Mouse (Mus musculus) embryonic facial prominence, embryonic 14.5 days (tissue): ENCODE data around the gene Fam83e. TPM values are rescaled to one million over a fixed set of nuclear protein-coding genes. Genes with fewer than 3 reads are reported as not detected.

Experiments
- ATAC-seq: fragments of 200-750 bp; cut with Nextera tagmentation; 2 replicates; pipeline ENCODE4 v1.8.0; 2017; ENCODE audit warnings: low read depth, moderate number of reproducible peaks, moderate TSS enrichment
- DNase-seq: peaks from one replicate; pipeline ENCODE4 v3.0.0-alpha.2; 2015; ENCODE audit warnings: low spot score
- H3K27ac ChIP-seq: fragments of 300-500 bp; sonication (generic); replicated peaks from 2 replicates; pipeline ENCODE4 v1.5.1; 2014; ENCODE audit warnings: low read depth, mild to moderate bottlenecking, low read length, moderate library complexity
- H3K27me3 ChIP-seq: fragments of 300-500 bp; sonication (generic); replicated peaks from 2 replicates; pipeline ENCODE4 v1.6.1; 2014; ENCODE audit warnings: low read length; ENCODE audit not compliant: control insufficient read depth, insufficient read depth
- H3K36me3 ChIP-seq: fragments of 300-500 bp; sonication (generic); 2 replicates; pipeline ENCODE4 v1.6.1; 2014; ENCODE audit warnings: low read length, mixed read lengths; ENCODE audit not compliant: control insufficient read depth, insufficient read depth
- H3K4me1 ChIP-seq: fragments of 300-500 bp; sonication (generic); 2 replicates; pipeline ENCODE4 v1.6.1; 2014; ENCODE audit warnings: antibody characterized with exemption, low read length; ENCODE audit not compliant: control insufficient read depth, insufficient read depth
- H3K4me2 ChIP-seq: fragments of 300-500 bp; sonication (generic); 2 replicates; pipeline ENCODE4 v1.6.1; 2014; ENCODE audit warnings: low read depth, mild to moderate bottlenecking, low read length, moderate library complexity, mixed read lengths
- H3K4me3 ChIP-seq: fragments of 300-500 bp; sonication (generic); 2 replicates; pipeline ENCODE4 v1.5.1; 2014; ENCODE audit warnings: low read depth, mild to moderate bottlenecking, low read length
- H3K9ac ChIP-seq: fragments of 300-500 bp; sonication (generic); 2 replicates; pipeline ENCODE4 v1.6.1; 2014; ENCODE audit warnings: low read depth, mild to moderate bottlenecking, low read length, moderate library complexity, mixed read lengths
- H3K9me3 ChIP-seq: fragments of 300-500 bp; sonication (generic); 2 replicates; pipeline ENCODE4 v1.6.1; 2016; ENCODE audit warnings: low read length; ENCODE audit not compliant: control insufficient read depth
- WGBS: fragments of 180-500 bp; shearing (Covaris S2); extraction: QIAGEN DNeasy Blood & Tissue Kit; methylation state at CpG from one replicate; pipeline ENCODE4 v1.1.7; 2014; 5-methylcytosine and 5-hydroxymethylcytosine counted together
- polyA plus RNA-seq: library from polyadenylated mRNA; unstranded; fragments of >200 nt; fragmentation: Nextera tagmentation; extraction: Ambion mirVana; gene quantifications from 2 replicates; pipeline ENCODE4 v1.2.1, GENCODE M21; 2014

Gene Fam83e
- polyA plus RNA-seq, 1 experiment from 2014 or later = 0.36 TPM

DNA sequence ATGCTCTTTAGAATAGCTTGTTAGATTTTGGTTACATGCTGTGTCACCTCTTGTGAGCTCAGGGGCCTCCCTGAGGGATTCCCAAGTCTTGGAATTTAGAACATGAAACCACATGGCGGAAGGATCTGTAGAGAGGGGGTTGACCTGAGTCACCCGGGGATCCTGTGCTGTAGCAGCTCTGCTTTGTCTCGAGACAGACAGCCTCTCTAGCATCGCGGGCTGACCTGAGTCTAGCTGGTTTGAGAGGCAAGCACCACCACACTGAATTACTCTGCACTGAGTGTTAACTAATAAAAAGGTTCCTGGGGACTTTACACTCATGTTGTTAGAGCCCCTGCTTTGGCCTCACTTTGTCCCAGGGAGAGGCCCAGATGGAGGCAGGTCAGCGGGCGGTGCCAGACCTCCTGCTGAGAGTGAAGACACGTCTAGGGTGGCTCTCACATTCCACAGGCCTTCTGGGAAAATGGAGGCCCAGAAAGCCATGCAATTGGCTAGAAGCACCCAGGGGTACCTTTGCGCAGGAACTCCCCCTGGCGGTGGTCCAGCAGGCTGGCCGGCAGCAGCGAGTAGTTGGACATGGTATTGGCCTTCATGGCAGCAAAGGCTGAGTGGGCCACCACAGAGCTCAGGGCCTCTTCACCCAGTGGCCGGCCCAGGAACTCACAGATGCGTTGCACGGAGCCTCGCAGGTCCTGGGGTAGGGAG lies 9.9 kb downstream of the Fam83e start:
- H3K4me3 ChIP-seq = no peak overlapping the region
- no peak overlapping the region for H3K9ac ChIP-seq
- peak; percentile 53 for DNase-seq
- 13% methylated on average over 9 of the region's 16 CpGs for WGBS
- peak; percentile 48 for ATAC-seq
- no peaks in the 10 kb centered on the region for H3K4me1 ChIP-seq
- H3K27me3 ChIP-seq = no peaks in the 10 kb centered on the region
- H3K27ac ChIP-seq = no peak overlapping the region
- peaks cover 18% of the 10 kb centered on the region; the same call in 1 of the 2 replicates for H3K36me3 ChIP-seq
- no peak overlapping the region for H3K4me2 ChIP-seq
- H3K9me3 ChIP-seq = no peaks in the 10 kb centered on the region

DNA sequence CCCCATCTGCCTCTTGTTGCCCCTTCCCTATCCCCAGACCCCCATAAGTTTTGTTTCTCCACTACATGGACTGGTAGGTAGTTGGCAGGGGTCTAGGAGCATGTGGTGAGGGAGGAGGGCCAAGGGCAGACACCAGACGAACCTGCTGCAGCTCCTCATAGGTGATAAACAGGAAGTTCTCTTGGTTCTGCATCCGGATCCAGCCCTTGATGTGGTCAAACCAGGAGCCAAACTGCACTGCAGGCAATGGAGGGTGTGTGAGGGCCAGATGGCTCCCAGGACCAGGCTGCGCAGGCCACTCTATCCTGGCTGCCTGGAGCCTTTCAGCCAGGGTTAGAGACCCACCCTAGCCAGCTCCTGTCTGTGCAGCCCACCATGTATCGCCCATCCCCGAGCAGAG lies 12.5 kb downstream of the Fam83e start:
- WGBS = 73% methylated on average over 5 of the region's 5 CpGs
- H3K27ac ChIP-seq = no peak overlapping the region
- DNase-seq (no peak), ATAC-seq (no peak)
- H3K4me1 ChIP-seq = no peaks in the 10 kb centered on the region
- no peak overlapping the region for H3K4me2 ChIP-seq
- H3K36me3 ChIP-seq = peaks cover 5% of the 10 kb centered on the region; the same call in 1 of the 2 replicates
- no peaks in the 10 kb centered on the region for H3K27me3 ChIP-seq
- no peak overlapping the region for H3K9ac ChIP-seq
- H3K9me3 ChIP-seq = no peaks in the 10 kb centered on the region
- no peak overlapping the region for H3K4me3 ChIP-seq

DNA sequence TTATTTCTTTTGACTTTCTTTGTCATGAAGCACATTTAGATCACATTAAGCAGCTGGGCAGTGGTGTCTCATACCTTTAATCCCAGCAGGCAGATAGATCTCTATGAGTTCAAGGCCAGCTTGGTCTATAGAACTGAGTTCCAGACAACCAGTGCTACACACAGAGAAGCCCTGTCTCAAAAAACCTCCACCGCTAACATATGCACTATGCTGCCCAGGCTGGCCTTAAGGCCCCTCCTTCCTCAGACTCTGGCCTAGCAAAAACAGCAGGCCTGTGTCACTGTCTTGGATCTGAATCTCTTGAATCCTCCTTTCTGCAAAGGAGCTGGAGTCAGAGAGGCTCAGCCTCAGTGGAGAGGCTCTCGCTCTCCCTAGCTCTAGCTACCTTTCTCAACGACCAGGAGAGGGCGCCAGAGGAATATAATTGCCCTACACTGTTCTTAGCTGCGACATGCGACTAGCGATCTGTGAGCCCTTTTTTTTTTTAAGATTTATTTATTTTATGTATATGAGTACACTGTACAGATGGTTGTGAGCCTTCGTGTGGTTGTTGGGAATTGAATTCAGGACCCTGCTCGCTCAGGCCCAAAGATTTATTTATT lies 18.3 kb downstream of the Fam83e start:
- Histone ChIP-seq H3K27me3 (no peaks in the 10 kb centered on the region), H3K4me3 (no peak overlapping the region), H3K9ac (no peak overlapping the region), H3K27ac (no peak overlapping the region), H3K4me1 (no peaks in the 10 kb centered on the region), H3K4me2 (no peak overlapping the region), H3K36me3 (no peaks in the 10 kb centered on the region), H3K9me3 (no peaks in the 10 kb centered on the region)
- DNase-seq = peak; percentile 93
- 10% methylated on average over 9 of the region's 9 CpGs for WGBS
- ATAC-seq = peak; percentile 89

DNA sequence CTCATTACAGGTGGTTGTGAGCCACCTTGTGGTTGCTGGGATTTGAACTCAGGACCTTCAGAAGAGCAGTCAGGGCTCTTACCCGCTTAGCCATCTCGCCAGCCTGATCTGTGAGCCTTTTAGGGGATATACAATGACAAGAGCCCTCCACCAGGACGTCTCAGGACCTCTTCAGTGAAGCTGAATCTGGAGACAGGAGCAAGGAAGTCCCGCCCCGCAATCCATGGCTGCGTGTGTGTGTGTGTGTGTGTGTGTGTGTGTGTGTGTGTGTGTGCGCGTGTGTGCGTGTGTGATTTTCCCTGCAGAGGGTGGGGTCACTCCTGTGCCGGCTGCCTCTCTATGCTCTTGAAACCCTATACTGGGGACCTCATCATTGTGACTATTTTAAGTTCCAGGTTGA lies 18.8 kb downstream of the Fam83e start:
- Histone ChIP-seq H3K9ac (no peak overlapping the region), H3K4me3 (no peak overlapping the region), H3K27me3 (no peaks in the 10 kb centered on the region), H3K4me2 (no peak overlapping the region), H3K4me1 (no peaks in the 10 kb centered on the region), H3K27ac (no peak overlapping the region), H3K9me3 (no peaks in the 10 kb centered on the region), H3K36me3 (no peaks in the 10 kb centered on the region)
- 61% methylated on average over 10 of the region's 10 CpGs for WGBS
- no peak for ATAC-seq
- no peak for DNase-seq

DNA sequence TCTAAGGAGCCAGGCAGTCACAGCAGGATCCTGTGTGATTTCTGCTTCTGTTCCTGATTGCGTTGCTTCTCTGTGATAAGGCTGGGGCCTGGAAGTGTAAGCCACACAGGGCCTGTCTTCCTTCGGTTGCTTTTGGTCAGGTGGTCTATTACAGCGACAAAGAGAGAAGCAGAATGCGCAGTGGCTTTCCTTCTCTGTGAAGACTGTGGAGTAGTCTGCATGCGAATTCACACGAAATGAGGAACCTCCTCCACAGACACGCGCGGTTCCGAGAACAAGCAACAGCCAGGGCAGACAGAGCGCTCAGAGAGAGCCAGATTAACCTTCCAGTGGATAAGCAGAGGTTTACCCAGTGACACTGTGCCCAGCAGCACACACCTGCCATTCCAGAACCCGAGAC lies 20.3 kb downstream of the Fam83e start:
- H3K36me3 ChIP-seq = no peaks in the 10 kb centered on the region
- ATAC-seq (no peak), DNase-seq (no peak)
- no peak overlapping the region for H3K9ac ChIP-seq
- H3K27me3 ChIP-seq = no peaks in the 10 kb centered on the region
- H3K4me1 ChIP-seq = no peaks in the 10 kb centered on the region
- no peak overlapping the region; the same call in 1 of the 2 replicates for H3K4me3 ChIP-seq
- no peaks in the 10 kb centered on the region for H3K9me3 ChIP-seq
- peak overlapping the region; percentile 54; the same call in 1 of the 2 replicates for H3K4me2 ChIP-seq
- no peak overlapping the region for H3K27ac ChIP-seq
- 87% methylated on average over 12 of the region's 12 CpGs for WGBS

DNA sequence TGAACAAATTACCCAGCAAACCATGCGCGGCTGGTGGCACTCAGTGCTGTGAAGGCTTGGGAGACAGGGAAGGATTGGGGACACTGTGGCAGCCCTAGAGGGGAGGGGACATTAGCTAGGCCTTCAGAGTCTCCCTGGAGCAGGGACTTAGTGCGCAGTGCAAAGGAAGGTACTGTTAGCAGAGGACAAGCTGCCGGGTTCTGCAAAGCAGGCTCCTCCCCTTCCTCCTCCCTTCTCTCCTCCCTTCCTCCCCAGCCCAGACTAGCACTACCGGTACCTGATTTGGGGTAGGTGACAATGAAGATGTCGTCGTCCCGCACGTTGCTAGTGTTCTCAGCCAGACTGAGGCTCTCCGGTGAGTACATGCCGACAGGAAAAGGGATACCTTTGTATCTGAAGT lies 20.8 kb downstream of the Fam83e start:
- WGBS = 30% methylated on average over 11 of the region's 11 CpGs
- no peaks in the 10 kb centered on the region for H3K36me3 ChIP-seq
- H3K9ac ChIP-seq = peak overlapping the region; percentile 46
- H3K4me1 ChIP-seq = no peaks in the 10 kb centered on the region
- peak overlapping the region; percentile 54 for H3K4me2 ChIP-seq
- peak; percentile 42; the same call in 1 of the 2 replicates for ATAC-seq
- H3K9me3 ChIP-seq = no peaks in the 10 kb centered on the region
- peak overlapping the region; percentile 31 for H3K4me3 ChIP-seq
- DNase-seq = no peak
- H3K27ac ChIP-seq = no peak overlapping the region
- no peaks in the 10 kb centered on the region for H3K27me3 ChIP-seq

DNA sequence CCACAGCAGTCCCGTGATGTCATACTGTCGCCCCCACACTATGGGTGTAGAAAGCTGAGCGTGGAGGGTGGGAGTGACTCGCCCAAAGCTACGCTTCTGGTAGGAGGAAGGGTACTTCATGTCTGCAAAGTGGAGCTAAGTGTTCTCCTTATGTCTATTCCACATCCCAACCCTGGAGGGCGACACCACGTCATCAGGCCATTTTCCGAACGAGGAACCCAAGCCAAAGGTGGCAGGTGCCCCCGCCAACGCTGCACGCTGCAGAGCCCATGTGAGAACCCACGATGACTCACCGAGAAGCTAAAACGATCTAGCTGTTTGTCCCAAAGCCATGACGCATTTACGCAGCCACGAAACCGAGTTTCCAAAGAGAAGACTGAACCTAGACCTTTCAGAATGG lies 21.3 kb downstream of the Fam83e start:
- 41% methylated on average over 19 of the region's 19 CpGs for WGBS
- H3K9ac ChIP-seq = peak overlapping the region; percentile 46; the same call in 1 of the 2 replicates
- peak overlapping the region; percentile 54 for H3K4me2 ChIP-seq
- H3K9me3 ChIP-seq = no peaks in the 10 kb centered on the region
- H3K27ac ChIP-seq = no peak overlapping the region
- H3K4me3 ChIP-seq = peak overlapping the region; percentile 31
- no peaks in the 10 kb centered on the region for H3K4me1 ChIP-seq
- DNase-seq (no peak), ATAC-seq (no peak)
- H3K36me3 ChIP-seq = no peaks in the 10 kb centered on the region
- H3K27me3 ChIP-seq = no peaks in the 10 kb centered on the region

DNA sequence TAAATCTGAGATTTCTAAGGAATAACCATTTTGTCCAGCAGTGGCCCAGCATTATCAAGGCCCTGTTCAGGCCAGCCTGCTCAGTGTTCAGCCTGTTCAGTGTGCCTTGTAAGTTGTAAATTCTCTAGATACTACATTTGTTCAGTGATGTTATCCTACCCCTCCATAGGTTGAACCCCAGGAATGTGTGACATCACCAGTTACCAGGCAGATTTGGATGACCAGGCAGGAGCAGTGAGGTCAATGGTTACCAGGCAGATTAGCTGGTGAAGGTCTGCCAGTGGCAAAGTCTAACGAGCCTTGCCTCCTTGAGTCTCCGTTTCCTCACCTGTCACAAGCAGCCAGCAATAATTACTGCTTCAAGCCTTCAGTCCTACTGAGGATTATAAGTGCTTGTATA lies 23.4 kb downstream of the Fam83e start:
- Histone ChIP-seq H3K4me1 (no peaks in the 10 kb centered on the region), H3K27ac (no peak overlapping the region), H3K36me3 (no peaks in the 10 kb centered on the region), H3K4me3 (no peak overlapping the region), H3K9me3 (no peaks in the 10 kb centered on the region), H3K9ac (no peak overlapping the region), H3K27me3 (no peaks in the 10 kb centered on the region), H3K4me2 (no peak overlapping the region)
- 41% methylated on average over 2 of the region's 2 CpGs for WGBS
- DNase-seq (peak; percentile 52), ATAC-seq (no peak)

DNA sequence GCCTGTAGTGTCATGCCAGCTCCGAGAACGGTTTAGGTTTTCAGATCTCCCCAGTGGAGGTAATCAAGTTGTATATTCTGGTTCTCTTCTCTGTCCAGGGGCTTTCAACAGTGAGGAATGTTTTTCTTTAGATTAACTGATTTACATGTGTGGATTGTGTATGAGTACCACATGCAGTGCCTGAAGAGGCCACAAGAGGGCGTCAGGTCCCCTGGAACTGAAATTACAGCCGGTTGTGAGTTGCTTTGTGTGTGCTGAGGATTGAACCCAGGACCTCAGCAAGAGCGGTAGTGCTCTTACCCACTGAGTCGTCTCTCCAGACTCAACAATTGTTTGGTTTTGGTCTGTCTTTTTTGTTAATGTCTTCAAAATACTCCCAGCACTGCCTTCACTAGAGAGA lies 25.5 kb downstream of the Fam83e start:
- Histone ChIP-seq H3K9me3 (no peaks in the 10 kb centered on the region), H3K9ac (no peak overlapping the region), H3K27ac (no peak overlapping the region), H3K27me3 (no peaks in the 10 kb centered on the region), H3K4me2 (no peak overlapping the region), H3K36me3 (no peaks in the 10 kb centered on the region), H3K4me3 (no peak overlapping the region), H3K4me1 (no peaks in the 10 kb centered on the region)
- ATAC-seq (no peak), DNase-seq (no peak)
- WGBS = 65% methylated on average over 6 of the region's 6 CpGs
